ENCODE assay signal across 8 mouse cellular contexts in the genomic region with DNA sequence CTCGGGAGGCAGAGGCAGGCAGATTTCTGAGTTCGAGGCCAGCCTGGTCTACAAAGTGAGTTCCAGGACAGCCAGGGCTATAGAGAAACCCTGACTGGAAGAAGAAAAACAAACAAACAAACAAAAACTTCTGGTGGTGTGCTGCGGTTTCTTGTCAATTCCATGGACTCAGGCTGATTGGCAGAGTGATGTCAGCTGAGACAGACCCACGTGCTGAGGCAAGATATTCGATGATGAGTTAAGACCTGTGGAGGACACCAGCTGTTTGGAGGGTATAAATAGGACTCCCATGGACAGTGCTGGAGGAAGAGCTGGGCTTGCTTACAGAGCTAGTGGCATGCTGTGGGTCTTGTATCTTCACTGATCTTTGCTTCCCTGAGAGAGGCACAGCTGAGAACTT. TPM values are rescaled to one million over a fixed set of nuclear protein-coding genes. Genes with fewer than 3 reads are reported as not detected.
DNase-seq lines count a peak whose midpoint lies in the region; ATAC-seq and TF ChIP-seq lines count a peak whose summit lies in the region.
"Not testable (repeated sequence)": the region's sequence is repeated elsewhere in the genome, so short reads cannot be mapped to it uniquely, and the experiment has no call there.

A gene (plus strand): TSS at position 301 of the 400 bp plus-strand sequence.

- intact Hi-C loops in heart, postnatal 10 days (cut with DNase I); left cerebral cortex, postnatal 14 days (cut with DNase I): not testable (repeated sequence)

- ATAC-seq in intestine, postnatal 0 days; lung, embryonic 16.5 days (ENCODE audit: low read depth); neural tube, embryonic 13.5 days (ENCODE audit: low read depth): not testable (repeated sequence)

- not testable (repeated sequence) for H3K27me3 ChIP-seq in intestine, postnatal 0 days (replicated peaks; ENCODE audit: control insufficient read depth, insufficient read depth, low read length); lung, embryonic 16.5 days (ENCODE audit: control insufficient read depth, insufficient read depth, low read depth, low read length); neural tube, embryonic 13.5 days

- not testable (repeated sequence) for TF ChIP-seq CTCF in cortical plate, adult 2 months (IDR thresholded peaks at IDR 0.05; ENCODE audit: extremely low read depth, insufficient read depth, low read length); intestine, postnatal 0 days (IDR thresholded peaks at IDR 0.05; ENCODE audit: low read depth)

- H3K4me1 ChIP-seq in ES-E14 (ENCODE audit: control insufficient read depth in 2 of 2, insufficient read depth in 2 of 2, low read length in 2 of 2, poor library complexity in 1 of 2); cortical plate, adult 2 months (ENCODE audit: control insufficient read depth, insufficient read depth, low read length); intestine, postnatal 0 days (replicated peaks; ENCODE audit: control insufficient read depth, insufficient read depth, low read length); lung, embryonic 16.5 days (replicated peaks; ENCODE audit: control insufficient read depth, insufficient read depth, low read length); neural tube, embryonic 13.5 days (replicated peaks): not testable (repeated sequence)

- not testable (repeated sequence) for H3K4me3 ChIP-seq in ES-E14 (ENCODE audit: insufficient read depth in 1 of 2, low read depth in 1 of 2, low read length in 2 of 2, poor library complexity in 1 of 2, severe bottlenecking in 1 of 2); cortical plate, adult 2 months (ENCODE audit: insufficient read depth, low read length); intestine, postnatal 0 days (ENCODE audit: low read depth, low read length); lung, embryonic 16.5 days (ENCODE audit: low read length); neural tube, embryonic 13.5 days

- not testable (repeated sequence) for H3K9me3 ChIP-seq in ES-E14 (ENCODE audit: control insufficient read depth, insufficient read depth, low read depth, low read length); intestine, postnatal 0 days (ENCODE audit: control insufficient read depth); lung, embryonic 16.5 days (ENCODE audit: control insufficient read depth, low read length); neural tube, embryonic 13.5 days

- not testable (repeated sequence) for DNase-seq in ES-E14 (ENCODE audit: low read depth, low spot score); frontal cortex, adult 2 months (ENCODE audit: extremely low spot score in 1 of 2, low spot score in 1 of 2); heart, postnatal 10 days; left cerebral cortex, postnatal 14 days (ENCODE audit: low spot score in 2 of 2)

- H3K27ac ChIP-seq in ES-E14 (ENCODE audit: insufficient read depth, low read depth, low read length, poor library complexity, severe bottlenecking); cortical plate, adult 2 months (ENCODE audit: insufficient read depth, low read length); intestine, postnatal 0 days (ENCODE audit: low read depth, low read length); lung, embryonic 16.5 days (ENCODE audit: low read length); neural tube, embryonic 13.5 days (replicated peaks): not testable (repeated sequence)

- 83% methylated on average over 5 of the region's 5 CpGs for WGBS in intestine, postnatal 0 days
- 83% methylated on average over 5 of the region's 5 CpGs for WGBS in lung, embryonic 16.5 days
- WGBS in neural tube, embryonic 13.5 days = 85% methylated on average over 5 of the region's 5 CpGs

- not testable (repeated sequence) for H3K9ac ChIP-seq in ES-E14 (ENCODE audit: insufficient read depth, low read depth, low read length, poor library complexity, severe bottlenecking); intestine, postnatal 0 days (ENCODE audit: low read depth, low read length); lung, embryonic 16.5 days (ENCODE audit: low read length); neural tube, embryonic 13.5 days

- not testable (repeated sequence) for H3K36me3 ChIP-seq in ES-E14 (ENCODE audit: control insufficient read depth, insufficient read depth, low read length, poor library complexity, severe bottlenecking); intestine, postnatal 0 days (ENCODE audit: control insufficient read depth, insufficient read depth); lung, embryonic 16.5 days (ENCODE audit: control insufficient read depth, insufficient read depth, low read length); neural tube, embryonic 13.5 days

- H3K4me2 ChIP-seq in intestine, postnatal 0 days (replicated peaks; ENCODE audit: low read depth); lung, embryonic 16.5 days (ENCODE audit: low read depth, low read length); neural tube, embryonic 13.5 days: not testable (repeated sequence)

- in situ Hi-C loops in ES-E14 (cut with MboI; ENCODE audit: low sequenced_read_pairs in 2 of 2, unreplicated experiment in 2 of 2) = not testable (repeated sequence)

- not testable (repeated sequence) for TF ChIP-seq POLR2A in cortical plate, adult 2 months (IDR thresholded peaks at IDR 0.05; ENCODE audit: extremely low read depth, insufficient read depth, low read length)

RNA-seq across cellular contexts. Expression of the gene that starts here (rescaled TPM):
- 19.9 and 22.4 TPM in 2 replicates for total RNA-seq in ES-E14 (2012; rRNA removed)
- polyA plus RNA-seq in cortical plate, adult 2 months (2012; rRNA removed) = 21.5 and 22.2 TPM in 2 replicates
- polyA plus RNA-seq in frontal cortex, adult 2 months (2012; rRNA removed) = 21.9 and 23.9 TPM in 2 replicates
- total RNA-seq in heart, postnatal 10 days (2021) = 10 to 100 TPM; 26.1 to 26.2 TPM
- 31.6 and 33.5 TPM in 2 replicates for polyA plus RNA-seq in intestine, postnatal 0 days (2015; fragmentation: Nextera tagmentation; extraction: Ambion mirVana)
- 10 to 100 TPM; 24.1 to 29.5 TPM for total RNA-seq in left cerebral cortex, postnatal 14 days (2021)
- 26.4 and 27.2 TPM in 2 replicates for polyA plus RNA-seq in lung, embryonic 16.5 days (2015; fragmentation: Nextera tagmentation; extraction: Ambion mirVana)
- 19.5 and 26.6 TPM in 2 replicates for polyA plus RNA-seq in neural tube, embryonic 13.5 days (2015; fragmentation: Nextera tagmentation; extraction: Ambion mirVana)
